Mouse (Mus musculus) erythroblast, embryonic 14.5 days (primary cell): ENCODE data around the gene Kcna3. TPM values are rescaled to one million over a fixed set of nuclear protein-coding genes. Genes with fewer than 3 reads are reported as not detected.
A peak's percentile ranks its signal among the peaks of the same experiment; 100 is the strongest.

Experiments
- H3K27me3 ChIP-seq: 2 replicates; pipeline ENCODE4 v1.6.1; 2012; ENCODE audit warnings: inconsistent platforms; ENCODE audit not compliant: control insufficient read depth
- H3K36me3 ChIP-seq: 2 replicates; pipeline ENCODE4 v1.6.1; 2012; ENCODE audit warnings: mild to moderate bottlenecking, inconsistent platforms; ENCODE audit not compliant: control insufficient read depth
- H3K4me1 ChIP-seq: 2 replicates; pipeline ENCODE4 v1.6.1; 2012; ENCODE audit warnings: inconsistent platforms; ENCODE audit not compliant: control insufficient read depth
- H3K4me3 ChIP-seq: replicated peaks from 2 replicates; pipeline ENCODE3; 2012; ENCODE audit warnings: moderate library complexity, mild to moderate bottlenecking, inconsistent platforms
- H3K9me3 ChIP-seq: 2 replicates; pipeline ENCODE4 v1.6.1; 2012; ENCODE audit warnings: low read length, inconsistent platforms, mixed read lengths; ENCODE audit not compliant: control insufficient read depth
- GATA1 ChIP-seq: IDR thresholded peaks from 2 replicates; pipeline ENCODE4 v1.6.1; 2012; ENCODE audit warnings: low read length, inconsistent platforms, mixed read lengths
- TAL1 ChIP-seq: IDR thresholded peaks from 3 replicates; pipeline ENCODE4 v1.6.1; 2012; ENCODE audit warnings: low read length, inconsistent platforms, mixed read lengths
- polyA plus RNA-seq: library from polyadenylated mRNA; stranded (reverse); fragments of >175 nt; gene quantifications from 2 replicates; pipeline ENCODE4 v1.2.3, GENCODE M21; 2012

Kcna3 gene
- polyA plus RNA-seq: not detected in 2 replicates

DNA sequence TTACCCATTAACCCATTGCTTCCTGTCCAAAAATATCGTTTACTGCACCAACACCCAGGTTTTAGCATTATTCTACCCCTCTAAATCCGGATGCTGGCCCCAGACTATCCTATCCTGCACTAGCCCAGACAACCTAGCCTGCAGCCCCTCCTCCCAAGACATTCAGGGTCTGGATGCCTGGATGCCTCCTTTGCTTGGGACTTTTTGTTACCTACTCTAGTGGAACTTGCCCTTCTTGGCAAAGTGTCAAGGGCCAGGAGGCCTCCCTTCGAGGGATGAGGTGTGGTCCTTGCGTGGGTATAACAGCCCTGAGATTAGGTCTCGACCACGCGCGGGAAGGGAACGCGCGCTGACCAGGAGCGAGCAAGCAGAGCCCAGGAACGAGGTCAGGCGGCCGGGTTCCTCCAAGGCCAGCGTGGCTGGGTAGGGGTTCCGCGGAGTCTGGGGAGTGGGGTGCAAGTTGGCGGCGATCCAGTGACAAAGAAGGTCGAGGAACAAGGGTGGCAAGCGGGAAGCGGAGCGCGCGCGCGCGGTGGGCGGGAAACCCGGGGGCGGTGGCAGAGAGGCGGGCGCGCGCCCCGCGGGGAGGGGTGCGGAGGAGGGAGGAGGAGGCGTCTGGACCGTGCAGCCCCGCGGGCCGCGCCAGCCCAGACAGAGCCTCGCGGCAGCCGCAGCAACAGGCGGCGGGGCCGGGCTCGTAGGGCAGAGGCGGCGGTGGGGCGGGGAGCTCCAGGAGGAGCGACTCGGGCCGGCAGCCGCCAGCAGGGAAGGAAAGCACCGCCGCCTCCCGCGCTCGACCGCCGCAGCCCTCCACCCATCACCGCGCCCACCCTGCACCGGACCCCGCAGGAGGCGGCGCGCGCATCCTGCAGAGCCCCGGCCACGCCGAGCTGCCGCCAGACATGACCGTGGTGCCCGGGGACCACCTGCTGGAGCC lies at the start of gene Kcna3:
Kcna3 (plus strand) TSS at position 649 of the 937 bp plus-strand sequence.
- no peaks in the 10 kb centered on the region for H3K9me3 ChIP-seq
- TF ChIP-seq TAL1 (no peak), GATA1 (no peak)
- H3K36me3 ChIP-seq: no peaks in the 10 kb centered on the region
- H3K4me3 ChIP-seq: peak within 1 kb of the TSS; percentile 40
- peaks cover 4% of the 10 kb centered on the region for H3K4me1 ChIP-seq
- H3K27me3 ChIP-seq: peaks cover 50% of the 10 kb centered on the region

GRCm38 (mm10) chr3:106991334-106991733 lies 44.6 kb upstream of the Kcna3 start:
- Histone ChIP-seq H3K36me3 (no peaks in the 10 kb centered on the region), H3K9me3 (no peaks in the 10 kb centered on the region), H3K4me1 (no peaks in the 10 kb centered on the region), H3K4me3 (no peak overlapping the region), H3K27me3 (no peaks in the 10 kb centered on the region)
- TF ChIP-seq GATA1: no peak
- no peak for TF ChIP-seq TAL1

- Histone ChIP-seq H3K9me3 (no peaks in the 10 kb centered on the region), H3K4me3 (no peak overlapping the region), H3K4me1 (no peaks in the 10 kb centered on the region), H3K27me3 (no peaks in the 10 kb centered on the region), H3K36me3 (no peaks in the 10 kb centered on the region)
- TF ChIP-seq GATA1 (no peak), TAL1 (no peak)
These were observed 40.6 kb upstream of the Kcna3 start for GRCm38 (mm10) chr3:106995347-106995746.

GRCm38 (mm10) chr3:106996186-106996585 lies 39.8 kb upstream of the Kcna3 start:
- H3K4me1 ChIP-seq: no peaks in the 10 kb centered on the region
- no peaks in the 10 kb centered on the region for H3K9me3 ChIP-seq
- no peak overlapping the region for H3K4me3 ChIP-seq
- H3K27me3 ChIP-seq: no peaks in the 10 kb centered on the region
- no peak for TF ChIP-seq GATA1
- TF ChIP-seq TAL1: no peak
- H3K36me3 ChIP-seq: no peaks in the 10 kb centered on the region

GRCm38 (mm10) chr3:106998370-106998769 lies 37.6 kb upstream of the Kcna3 start:
- Histone ChIP-seq H3K9me3 (no peaks in the 10 kb centered on the region), H3K27me3 (no peaks in the 10 kb centered on the region), H3K4me3 (no peak overlapping the region), H3K4me1 (no peaks in the 10 kb centered on the region), H3K36me3 (no peaks in the 10 kb centered on the region)
- TF ChIP-seq GATA1: no peak
- TF ChIP-seq TAL1: no peak

- Histone ChIP-seq H3K4me1 (no peaks in the 10 kb centered on the region), H3K9me3 (no peaks in the 10 kb centered on the region), H3K36me3 (no peaks in the 10 kb centered on the region), H3K27me3 (no peaks in the 10 kb centered on the region), H3K4me3 (no peak overlapping the region)
- TF ChIP-seq GATA1 (no peak), TAL1 (no peak)
These were observed 35.8 kb upstream of the Kcna3 start for GRCm38 (mm10) chr3:107000165-107000564.

- no peaks in the 10 kb centered on the region for H3K4me1 ChIP-seq
- no peaks in the 10 kb centered on the region for H3K9me3 ChIP-seq
- H3K4me3 ChIP-seq: no peak overlapping the region
- TF ChIP-seq TAL1 (no peak), GATA1 (no peak)
- no peaks in the 10 kb centered on the region for H3K27me3 ChIP-seq
- no peaks in the 10 kb centered on the region for H3K36me3 ChIP-seq
These were observed 33.5 kb upstream of the Kcna3 start for GRCm38 (mm10) chr3:107002249-107003123.

DNA sequence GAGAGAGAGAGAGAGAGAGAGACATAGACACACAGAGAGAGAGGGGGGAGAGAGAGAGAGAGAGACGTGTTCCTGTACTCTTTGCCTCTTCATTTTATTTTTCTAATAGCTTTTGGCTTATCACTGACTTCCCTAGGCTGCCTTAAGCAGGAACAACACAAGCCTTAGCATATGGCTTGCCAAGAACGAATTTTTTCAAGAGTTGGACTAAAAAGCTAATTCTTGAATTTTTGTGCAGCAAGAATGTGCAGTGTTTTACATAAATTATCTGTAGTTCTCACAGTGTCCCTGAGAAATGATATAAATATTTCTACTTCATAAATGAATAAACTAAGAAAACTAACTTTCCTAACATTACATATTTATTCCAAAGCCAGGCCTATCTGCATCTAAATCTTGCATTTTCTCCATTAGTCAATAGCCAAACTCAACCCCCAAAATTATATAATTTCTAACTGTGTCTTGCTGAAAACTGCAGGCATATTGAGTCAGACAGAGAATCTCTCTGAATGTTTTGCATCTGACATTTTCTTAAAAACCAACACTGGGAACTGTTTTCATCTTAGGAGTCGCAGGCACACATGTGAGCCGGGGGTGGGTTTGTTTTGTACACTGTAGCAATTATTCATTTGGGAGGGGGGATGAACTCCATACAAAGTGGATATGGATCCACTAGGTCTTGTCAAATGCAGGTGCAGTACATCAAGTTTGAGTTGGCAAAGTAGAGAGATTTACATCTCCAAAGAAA lies 26.5 kb upstream of the Kcna3 start:
- no peaks in the 10 kb centered on the region for H3K4me1 ChIP-seq
- TF ChIP-seq TAL1: no peak
- TF ChIP-seq GATA1: no peak
- H3K4me3 ChIP-seq: no peak overlapping the region
- no peaks in the 10 kb centered on the region for H3K27me3 ChIP-seq
- H3K36me3 ChIP-seq: no peaks in the 10 kb centered on the region
- no peaks in the 10 kb centered on the region for H3K9me3 ChIP-seq
